Mouse (Mus musculus): ENCODE data around the gene Cacybp. TPM values are rescaled to one million over a fixed set of nuclear protein-coding genes. Genes with fewer than 3 reads are reported as not detected.

Gene Cacybp
- total RNA-seq, 2 experiments from 2014 or later = 122 to 128 TPM

GRCm38 (mm10) chr1:160224093-160224492 is 11.4 kb upstream of the Cacybp start:
- no peak for DNase-seq
- intact Hi-C loops (cut with DNase I) = no loop called here

- no peak for DNase-seq
- intact Hi-C loops (cut with DNase I) = loop anchor here (10.0 kb wide), 1 partner anchor 497 kb away; no protein-coding TSS in a partner anchor
Measured at GRCm38 (mm10) chr1:160217898-160218297, 5.2 kb upstream of the Cacybp start.

GRCm38 (mm10) chr1:160214171-160214570 is 1.5 kb upstream of the Cacybp start:
- DNase-seq = no peak
- intact Hi-C loops (cut with DNase I) = loop anchor here (10.0 kb wide), 1 partner anchor 501 kb away; no protein-coding TSS in a partner anchor

GRCm38 (mm10) chr1:160212123-160212691 is 468 bp downstream of the Cacybp start:
- intact Hi-C loops (cut with DNase I) = loop anchor here (10.0 kb wide), 1 partner anchor 503 kb away; no protein-coding TSS in a partner anchor
- peak; percentile 70 for DNase-seq

GRCm38 (mm10) chr1:160211597-160212122 is 1.0 kb downstream of the Cacybp start:
- DNase-seq = no peak
- intact Hi-C loops (cut with DNase I) = loop anchor here (10.0 kb wide), 1 partner anchor 503 kb away; no protein-coding TSS in a partner anchor

- no peak for DNase-seq
- intact Hi-C loops (cut with DNase I) = loop anchor here (10.0 kb wide), 1 partner anchor 504 kb away; no protein-coding TSS in a partner anchor
Measured at GRCm38 (mm10) chr1:160210566-160210965, 2.1 kb downstream of the Cacybp start.

- intact Hi-C loops (cut with DNase I) = loop anchor here (10.0 kb wide), 1 partner anchor 505 kb away; no protein-coding TSS in a partner anchor
Measured at GRCm38 (mm10) chr1:160209844-160210243, 2.8 kb downstream of the Cacybp start.

GRCm38 (mm10) chr1:160205486-160205885 is 7.2 kb downstream of the Cacybp start:
- intact Hi-C loops (cut with DNase I) = no loop called here
- DNase-seq = no peak

More at GRCm38 (mm10) chr1:160209844-160210243, 2.8 kb downstream of the Cacybp start:
- no peak for DNase-seq

- intact Hi-C loops (cut with DNase I) = no loop called here
- no peak for DNase-seq
Measured at GRCm38 (mm10) chr1:160195337-160195663, 17.4 kb downstream of the Cacybp start.

- intact Hi-C loops (cut with DNase I) = no loop called here
- peak; percentile 98 for DNase-seq
Measured at GRCm38 (mm10) chr1:160194529-160195336, 17.9 kb downstream of the Cacybp start, which contains the start of gene Mrps14. Gene Mrps14 (plus strand): TSS chr1:160195215.

GRCm38 (mm10) chr1:160184506-160184905 is 28.2 kb downstream of the Cacybp start:
- peak; percentile 22 for DNase-seq
- intact Hi-C loops (cut with DNase I) = loop anchor here (5.0 to 10.0 kb wide), 4 partner anchors 82 to 1470 kb away; partner anchors contain the start of gene Tnr

GRCm38 (mm10) chr1:160181216-160181615 is 31.5 kb downstream of the Cacybp start:
- intact Hi-C loops (cut with DNase I) = loop anchor here (5.0 to 10.0 kb wide), 4 partner anchors 79 to 1466 kb away; partner anchors contain the start of gene Tnr
- no peak for DNase-seq

- intact Hi-C loops (cut with DNase I) = no loop called here
- DNase-seq = no peak
Measured at GRCm38 (mm10) chr1:160176903-160177302, 35.8 kb downstream of the Cacybp start.

GRCm38 (mm10) chr1:160166600-160166999 is 46.1 kb downstream of the Cacybp start:
- intact Hi-C loops (cut with DNase I) = no loop called here
- DNase-seq = no peak

- DNase-seq = no peak
- intact Hi-C loops (cut with DNase I) = no loop called here
Measured at GRCm38 (mm10) chr1:160158190-160158589, 54.5 kb downstream of the Cacybp start.

GRCm38 (mm10) chr1:160153480-160153879 is 59.2 kb downstream of the Cacybp start, which contains the start of gene Tnn:
Gene Tnn (minus strand): TSS chr1:160153580.
- no peak for DNase-seq
- intact Hi-C loops (cut with DNase I) = no loop called here

Other genes starting within 250 kb of the Cacybp start
- 1 to 10 TPM; 2.3 to 3.2 TPM for gene 4930523C07Rik, start 168.5 kb downstream of the Cacybp start, total RNA-seq (2021)
- gene Tnn, start 59.3 kb downstream of the Cacybp start, total RNA-seq (2021) = under 1 TPM; 0.62 to 0.95 TPM
- gene Mrps14, start 17.7 kb downstream of the Cacybp start, total RNA-seq (2021) = 10 to 100 TPM; 41.1 to 48.1 TPM